ENCODE assay signal across 16 mouse cellular contexts in the genomic region with DNA sequence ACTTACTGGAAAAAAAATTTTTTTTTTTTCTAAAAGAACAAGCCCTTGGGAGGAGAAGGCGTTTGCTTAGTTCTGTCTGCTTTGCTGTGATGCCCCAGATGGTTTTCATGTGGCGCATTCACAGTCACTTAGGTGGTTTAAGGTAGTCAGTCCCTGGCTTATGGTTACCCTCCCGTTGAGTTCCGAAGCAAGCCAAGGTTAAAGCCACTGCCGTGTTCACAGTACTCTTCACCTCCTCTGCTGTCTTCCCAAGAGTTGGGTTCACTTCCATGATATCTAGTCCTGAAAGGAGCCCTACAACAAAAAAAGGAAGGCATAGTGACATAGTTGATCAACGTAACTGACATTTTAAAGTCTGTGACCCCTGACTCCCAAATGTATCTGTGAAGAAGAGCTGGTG. TPM values are rescaled to one million over a fixed set of nuclear protein-coding genes. Genes with fewer than 3 reads are reported as not detected.
"Had no signal": no experiment of that assay in that cellular context is flagged by ENCODE, and none has a peak within 500 bp of the region (broad histone marks: within the 10 kb centered on the region; RNA-seq: fewer than 3 reads in every experiment).

No protein-coding gene starts in this region.

- H3K4me1 ChIP-seq: neural tube, embryonic 15.5 days; stomach, embryonic 15.5 days had no signal

- DNase-seq: retina, postnatal 1 day; right cerebral cortex, adult 18-20 months; right cerebral cortex, postnatal 14 days; right cerebral cortex, postnatal 25 days; right cerebral cortex, postnatal 4 days; spleen, adult 18-20 months; thymus, adult 18-20 months; thymus, adult 2 months; thymus, postnatal 14 days; thymus, postnatal 25 days; thymus, postnatal 36 days; thymus, postnatal 4 days had no signal

- H3K4me3 ChIP-seq: neural tube, embryonic 15.5 days; stomach, embryonic 15.5 days had no signal

- H3K4me2 ChIP-seq: neural tube, embryonic 15.5 days; stomach, embryonic 15.5 days had no signal

- H3K9ac ChIP-seq: neural tube, embryonic 15.5 days; stomach, embryonic 15.5 days had no signal

- H3K27me3 ChIP-seq: neural tube, embryonic 15.5 days; stomach, embryonic 15.5 days had no signal

- H3K9me3 ChIP-seq: neural tube, embryonic 15.5 days; stomach, embryonic 15.5 days had no signal

- H3K27ac ChIP-seq: neural tube, embryonic 15.5 days; stomach, embryonic 15.5 days; stomach, postnatal 0 days had no signal

RNA-seq across cellular contexts. Expression of a gene that starts 11.8 kb away (rescaled TPM):
- polyA plus RNA-seq: spleen, adult 2 months had no signal
